Mouse (Mus musculus) spleen, adult 2 months (tissue): Measurements from ENCODE around the gene Epb41l4b. TPM values are rescaled to one million over a fixed set of nuclear protein-coding genes. Genes with fewer than 3 reads are reported as not detected.

Source experiments
- DNase-seq, 2 experiments: peaks; one replicate each; pipeline versions ENCODE4 v3.0.0 to v3.0.0-alpha.2; 2012 to 2021; ENCODE audit warnings: low spot score in 2 of 2, low read depth in 1 of 2
- H3K27ac ChIP-seq: fragments of 200-500 bp; 2 replicates; pipeline ENCODE4 v1.5.1; 2012; ENCODE audit warnings: low read length, inconsistent platforms; ENCODE audit not compliant: insufficient read depth
- H3K27me3 ChIP-seq: fragments of 200-500 bp; 2 replicates; pipeline ENCODE4 v1.6.1; 2012; ENCODE audit warnings: mild to moderate bottlenecking, moderate library complexity, low read length, inconsistent platforms; ENCODE audit not compliant: control insufficient read depth, insufficient read depth
- H3K36me3 ChIP-seq: fragments of 200-500 bp; 2 replicates; pipeline ENCODE4 v1.6.1; 2012; ENCODE audit warnings: mild to moderate bottlenecking, low read length, inconsistent platforms; ENCODE audit not compliant: control insufficient read depth, insufficient read depth
- H3K4me1 ChIP-seq: fragments of 200-500 bp; 2 replicates; pipeline ENCODE4 v1.6.1; 2011; ENCODE audit warnings: inconsistent platforms; ENCODE audit not compliant: control insufficient read depth, insufficient read depth, insufficient read length
- H3K4me3 ChIP-seq: fragments of 200-500 bp; 2 replicates; pipeline ENCODE4 v1.5.1; 2011; ENCODE audit warnings: mild to moderate bottlenecking, inconsistent platforms; ENCODE audit not compliant: insufficient read depth, insufficient read length; ENCODE audit errors: extremely low read depth
- CTCF ChIP-seq: fragments of 200-500 bp; IDR thresholded peaks from 2 replicates; pipeline ENCODE4 v1.5.1; 2011; ENCODE audit warnings: mild to moderate bottlenecking, inconsistent platforms; ENCODE audit not compliant: insufficient read depth, insufficient read length, insufficient replicate concordance; ENCODE audit errors: extremely low read depth
- POLR2A ChIP-seq: fragments of 200-500 bp; IDR thresholded peaks from 2 replicates; pipeline ENCODE4 v1.6.1; 2011; ENCODE audit warnings: low read depth, low read length, inconsistent platforms
- WGBS: fragments of 180-500 bp; shearing (Covaris S2); methylation state at CpG from one replicate; pipeline ENCODE4 v1.1.7; 2018; 5-methylcytosine and 5-hydroxymethylcytosine counted together
- polyA plus RNA-seq: library from polyadenylated mRNA; depleted of rRNA; stranded (reverse); fragments of >200 nt; gene quantifications from 2 replicates; pipeline ENCODE4 v1.2.3, GENCODE M21; 2012

The Epb41l4b gene
- polyA plus RNA-seq, 1 experiment = 0.78 TPM

- Histone ChIP-seq H3K27ac (no peak overlapping the region), H3K27me3 (peaks cover 16% of the 10 kb centered on the region), H3K4me1 (peaks cover 11% of the 10 kb centered on the region), H3K36me3 (no peaks in the 10 kb centered on the region), H3K4me3 (no peak overlapping the region)
- no peak for DNase-seq
- 76% methylated on average over 4 of the region's 4 CpGs for WGBS
- no peak for TF ChIP-seq POLR2A
- no peak for TF ChIP-seq CTCF
These were observed 2.9 kb downstream of the Epb41l4b start for GRCm38 (mm10) chr4:57140200-57140799.

- no peak overlapping the region for H3K27ac ChIP-seq
- H3K4me3 ChIP-seq = no peak overlapping the region
- peaks cover 16% of the 10 kb centered on the region for H3K27me3 ChIP-seq
These were observed 3.8 kb downstream of the Epb41l4b start for GRCm38 (mm10) chr4:57139433-57139832.

GRCm38 (mm10) chr4:57138093-57138440 lies 5.2 kb downstream of the Epb41l4b start:
- 84% methylated on average over 6 of the region's 6 CpGs for WGBS
- H3K36me3 ChIP-seq = no peaks in the 10 kb centered on the region
- no peak overlapping the region for H3K4me3 ChIP-seq
- TF ChIP-seq POLR2A (no peak), CTCF (no peak)
- H3K27me3 ChIP-seq = peaks cover 14% of the 10 kb centered on the region
- no peak for DNase-seq
- peaks cover 11% of the 10 kb centered on the region for H3K4me1 ChIP-seq
- H3K27ac ChIP-seq = no peak overlapping the region

More at GRCm38 (mm10) chr4:57139433-57139832, 3.8 kb downstream of the Epb41l4b start:
- peaks cover 11% of the 10 kb centered on the region for H3K4me1 ChIP-seq
- DNase-seq = no peak
- H3K36me3 ChIP-seq = no peaks in the 10 kb centered on the region
- WGBS = 86% methylated on average over 10 of the region's 10 CpGs
- TF ChIP-seq CTCF (no peak), POLR2A (no peak)

- no peak overlapping the region for H3K27ac ChIP-seq
- no peak overlapping the region for H3K4me3 ChIP-seq
- peaks cover 8% of the 10 kb centered on the region; the same call in 1 of the 2 replicates for H3K4me1 ChIP-seq
- H3K36me3 ChIP-seq = no peaks in the 10 kb centered on the region
- TF ChIP-seq CTCF = no peak
- no peak for TF ChIP-seq POLR2A
- no peak for DNase-seq
- peaks cover 9% of the 10 kb centered on the region for H3K27me3 ChIP-seq
- WGBS = 69% methylated on average over 8 of the region's 8 CpGs
These were observed 5.7 kb downstream of the Epb41l4b start for GRCm38 (mm10) chr4:57137371-57138092.

- 88% methylated on average over 1 of the region's 1 CpGs for WGBS
- no peaks in the 10 kb centered on the region for H3K36me3 ChIP-seq
- no peak for DNase-seq
- no peaks in the 10 kb centered on the region for H3K4me1 ChIP-seq
- H3K4me3 ChIP-seq = no peak overlapping the region
- TF ChIP-seq CTCF (no peak), POLR2A (no peak)
- no peaks in the 10 kb centered on the region for H3K27me3 ChIP-seq
- no peak overlapping the region for H3K27ac ChIP-seq
These were observed 7.8 kb downstream of the Epb41l4b start for GRCm38 (mm10) chr4:57135431-57135830.

GRCm38 (mm10) chr4:57134554-57134953 lies 8.7 kb downstream of the Epb41l4b start:
- DNase-seq = no peak
- Histone ChIP-seq H3K4me3 (no peak overlapping the region), H3K27ac (no peak overlapping the region), H3K4me1 (no peaks in the 10 kb centered on the region), H3K36me3 (no peaks in the 10 kb centered on the region), H3K27me3 (no peaks in the 10 kb centered on the region)
- no peak for TF ChIP-seq POLR2A
- WGBS = 77% methylated on average over 4 of the region's 4 CpGs

- H3K4me3 ChIP-seq = no peak overlapping the region
- DNase-seq = no peak
- no peak for TF ChIP-seq POLR2A
- no peak for TF ChIP-seq CTCF
- no peaks in the 10 kb centered on the region for H3K4me1 ChIP-seq
- H3K27ac ChIP-seq = no peak overlapping the region
- H3K36me3 ChIP-seq = no peaks in the 10 kb centered on the region
- H3K27me3 ChIP-seq = no peaks in the 10 kb centered on the region
- WGBS = 89% methylated on average over 10 of the region's 10 CpGs
These were observed 11.4 kb downstream of the Epb41l4b start for GRCm38 (mm10) chr4:57131839-57132238.
